Mouse (Mus musculus) ES-E14 (cell line): Measurements from ENCODE around the gene Gabrd.

ENCODE experiments used
- CHD2 ChIP-seq: IDR thresholded peaks from 2 replicates; pipeline ENCODE4 v1.6.1; 2014; ENCODE audit warnings: mild to moderate bottlenecking, low read depth, low read length, inconsistent platforms
- HCFC1 ChIP-seq: IDR thresholded peaks from 2 replicates; pipeline ENCODE4 v1.6.1; 2012; ENCODE audit warnings: low read length, inconsistent platforms, borderline replicate concordance; ENCODE audit not compliant: insufficient read depth
- MAFK ChIP-seq: IDR thresholded peaks from 2 replicates; pipeline ENCODE4 v1.6.1; 2014; ENCODE audit warnings: mild to moderate bottlenecking, low read depth, low read length, inconsistent platforms; ENCODE audit not compliant: insufficient read depth
- ZC3H11A ChIP-seq: IDR thresholded peaks from 2 replicates; pipeline ENCODE4 v1.6.1; 2012; ENCODE audit warnings: low read depth, mild to moderate bottlenecking, inconsistent platforms, low read length, borderline replicate concordance

GRCm38 (mm10) chr4:155423988-155424387, 26.1 kb upstream of the Gabrd start:
- TF ChIP-seq CHD2 (no peak), HCFC1 (no peak), ZC3H11A (no peak), MAFK (no peak)
